Mouse (Mus musculus) skeletal muscle tissue, adult 2 months (tissue): ENCODE measurements around the gene Vipr1.

Source experiments
- DNase-seq: peaks from one replicate; pipeline ENCODE4 v3.0.0-alpha.2; 2012; ENCODE audit warnings: low read depth, low spot score

Vipr1 gene

GRCm38 (mm10) chr9:121677476-121677875 is 35.0 kb downstream of the Vipr1 start:
- DNase-seq, result no peak

GRCm38 (mm10) chr9:121679549-121679948 is 37.0 kb downstream of the Vipr1 start:
- DNase-seq, result peak; percentile 51

- no peak for DNase-seq
These were observed 38.7 kb downstream of the Vipr1 start for GRCm38 (mm10) chr9:121681191-121681590.

- no peak for DNase-seq
These were observed 39.6 kb downstream of the Vipr1 start for GRCm38 (mm10) chr9:121682037-121682680.

GRCm38 (mm10) chr9:121684702-121685101 is 42.2 kb downstream of the Vipr1 start:
- DNase-seq, result no peak

- DNase-seq, result no peak
These were observed 47.7 kb downstream of the Vipr1 start for GRCm38 (mm10) chr9:121690200-121690651.

GRCm38 (mm10) chr9:121690734-121691133 is 48.2 kb downstream of the Vipr1 start:
- no peak for DNase-seq

GRCm38 (mm10) chr9:121694736-121695135 is 52.2 kb downstream of the Vipr1 start:
- no peak for DNase-seq

- DNase-seq, result no peak
These were observed 54.1 kb downstream of the Vipr1 start for GRCm38 (mm10) chr9:121696626-121697025.

GRCm38 (mm10) chr9:121697150-121698049 is 54.9 kb downstream of the Vipr1 start:
- peak; percentile 76 for DNase-seq

GRCm38 (mm10) chr9:121704261-121704645 is 61.7 kb downstream of the Vipr1 start:
- DNase-seq, result no peak

- DNase-seq, result peak; percentile 91
These were observed 62.4 kb downstream of the Vipr1 start, which contains the start of gene Sec22c for GRCm38 (mm10) chr9:121704646-121705625. Gene Sec22c (minus strand): TSS chr9:121705490.

- no peak for DNase-seq
These were observed 63.6 kb downstream of the Vipr1 start for GRCm38 (mm10) chr9:121706029-121706675.

- no peak for DNase-seq
These were observed 65.3 kb downstream of the Vipr1 start for GRCm38 (mm10) chr9:121707801-121708200.

- DNase-seq, result no peak
These were observed 66.3 kb downstream of the Vipr1 start for GRCm38 (mm10) chr9:121708506-121709486.

GRCm38 (mm10) chr9:121709898-121710583 is 67.5 kb downstream of the Vipr1 start, which contains the start of gene Ss18l2:
Gene Ss18l2 (plus strand): TSS chr9:121710329.
- DNase-seq, result peak; percentile 100

- DNase-seq, result no peak
These were observed 68.1 kb downstream of the Vipr1 start for GRCm38 (mm10) chr9:121710584-121710975.

- DNase-seq, result no peak
These were observed 74.5 kb downstream of the Vipr1 start for GRCm38 (mm10) chr9:121717048-121717447.

GRCm38 (mm10) chr9:121718070-121718705 is 75.7 kb downstream of the Vipr1 start:
- no peak for DNase-seq
